Mouse (Mus musculus) right cerebral cortex, postnatal 4 days (tissue): ENCODE measurements around the gene Slc22a22.
"Not testable (repeated sequence)": the region's sequence is repeated elsewhere in the genome, so short reads cannot be mapped to it uniquely, and the experiment has no call there.

ENCODE experiments used
- DNase-seq: peaks from one replicate; pipeline ENCODE4 v3.0.0-alpha.2; 2022

Slc22a22 gene

GRCm38 (mm10) chr15:57366446-57366845, 111.0 kb downstream of the Slc22a22 start:
- no peak for DNase-seq

GRCm38 (mm10) chr15:57355278-57355677, 122.1 kb downstream of the Slc22a22 start:
- no peak for DNase-seq

- no peak for DNase-seq
These were observed 136.9 kb downstream of the Slc22a22 start for GRCm38 (mm10) chr15:57340499-57340898.

- no peak for DNase-seq
These were observed 146.1 kb downstream of the Slc22a22 start for GRCm38 (mm10) chr15:57331326-57331725.

- DNase-seq, result no peak
These were observed 159.4 kb downstream of the Slc22a22 start for GRCm38 (mm10) chr15:57318001-57318400.

- DNase-seq, result no peak
These were observed 160.9 kb downstream of the Slc22a22 start for GRCm38 (mm10) chr15:57316486-57316885.

GRCm38 (mm10) chr15:57302710-57303109, 174.7 kb downstream of the Slc22a22 start:
- no peak for DNase-seq

GRCm38 (mm10) chr15:57278505-57278904, 198.9 kb downstream of the Slc22a22 start:
- DNase-seq, result no peak

- no peak for DNase-seq
These were observed 201.0 kb downstream of the Slc22a22 start for GRCm38 (mm10) chr15:57276411-57276810.

GRCm38 (mm10) chr15:57240061-57240460, 237.4 kb downstream of the Slc22a22 start:
- DNase-seq, result not testable (repeated sequence)

- no peak for DNase-seq
These were observed 247.0 kb downstream of the Slc22a22 start for GRCm38 (mm10) chr15:57230439-57230838.

- no peak for DNase-seq
These were observed 272.1 kb downstream of the Slc22a22 start for GRCm38 (mm10) chr15:57205315-57205714.

GRCm38 (mm10) chr15:57204444-57204930, 272.9 kb downstream of the Slc22a22 start:
- DNase-seq, result no peak
